Mouse (Mus musculus) myocyte (in vitro differentiated cells): Measurements from ENCODE around the gene Lrrc1.

ENCODE experiments used
- E2F4 ChIP-seq: IDR thresholded peaks from one replicate; pipeline ENCODE4 v1.6.1; 2011; ENCODE audit warnings: mild to moderate bottlenecking, control low read depth, moderate library complexity; ENCODE audit not compliant: insufficient read depth
- MAX ChIP-seq: IDR thresholded peaks from one replicate; pipeline ENCODE4 v1.6.1; 2011; ENCODE audit warnings: low read depth, mild to moderate bottlenecking, control low read depth
- MYOD1 ChIP-seq, 3 experiments: IDR thresholded peaks; one replicate each; pipeline ENCODE4 v1.6.1; 2011; ENCODE audit warnings: control low read depth in 2 of 3, low read depth in 2 of 3, mild to moderate bottlenecking in 2 of 3, moderate library complexity in 1 of 3; ENCODE audit not compliant: insufficient read length in 2 of 3, control insufficient read depth in 1 of 3
- MYOG ChIP-seq, 3 experiments: IDR thresholded peaks; one replicate each; pipeline ENCODE4 v1.6.1; 2011; ENCODE audit warnings: control low read depth in 2 of 3, low read depth in 2 of 3, mild to moderate bottlenecking in 2 of 3; ENCODE audit not compliant: insufficient read length in 2 of 3, control insufficient read depth in 1 of 3, insufficient read depth in 1 of 3
- POLR2A ChIP-seq: IDR thresholded peaks from one replicate; pipeline ENCODE4 v1.6.1; 2011; ENCODE audit warnings: low read depth, mild to moderate bottlenecking, control low read depth, moderate library complexity; ENCODE audit not compliant: insufficient read length
- POLR2AphosphoS2 ChIP-seq: IDR thresholded peaks from one replicate; pipeline ENCODE4 v1.6.1; 2011; ENCODE audit warnings: low read depth, control low read depth; ENCODE audit not compliant: insufficient read length
- TCF3 ChIP-seq: IDR thresholded peaks from one replicate; pipeline ENCODE4 v1.6.1; 2011; ENCODE audit warnings: low read depth, control low read depth; ENCODE audit not compliant: insufficient read length
- USF1 ChIP-seq: IDR thresholded peaks from one replicate; pipeline ENCODE4 v1.6.1; 2011; ENCODE audit warnings: low read depth, mild to moderate bottlenecking, control low read depth, moderate library complexity

DNA sequence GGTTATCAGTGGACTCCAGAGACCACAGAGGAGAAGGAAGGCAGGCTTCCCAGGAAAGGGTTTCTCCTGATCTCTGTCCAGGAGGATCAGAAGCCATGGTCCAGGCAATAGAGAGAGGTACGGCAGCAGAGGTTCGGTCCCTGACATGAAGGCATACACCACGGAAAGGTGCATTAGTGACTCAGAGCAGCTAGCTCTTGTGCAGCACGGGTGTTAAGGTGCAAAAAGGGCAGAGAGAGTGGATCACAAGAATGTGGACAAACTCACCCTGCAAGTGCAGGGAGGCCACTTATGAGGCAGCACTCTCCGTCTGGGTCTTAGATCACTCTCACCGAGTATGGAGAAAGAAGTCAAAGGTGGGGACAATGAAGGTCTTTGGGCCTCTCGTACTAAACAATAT is 7.8 kb downstream of the Lrrc1 start:
- TF ChIP-seq USF1 (no peak), POLR2A (no peak), MAX (no peak), MYOG (IDR thresholded peaks at IDR 0.05; ENCODE audit: control insufficient read depth in 1 of 3, insufficient read depth in 1 of 3, insufficient read length in 2 of 3, low read depth in 2 of 3) (no peak), POLR2AphosphoS2 (no peak), TCF3 (no peak), E2F4 (no peak), MYOD1 (IDR thresholded peaks at IDR 0.05; ENCODE audit: control insufficient read depth in 1 of 3, insufficient read length in 2 of 3, low read depth in 2 of 3) (no peak)
